Comparison of ENCODE assay signal across 24 mouse cellular contexts in genomic region chr9:75532461-75532860, GRCm38 (mm10).
"Had no signal": no experiment of that assay in that cellular context is flagged by ENCODE, and none has a peak within 500 bp of the region (broad histone marks: within the 10 kb centered on the region; RNA-seq: fewer than 3 reads in every experiment).

No protein-coding gene starts in this region.

- H3K27me3 ChIP-seq: heart, embryonic 12.5 days; hindbrain, embryonic 12.5 days; intestine, embryonic 15.5 days; limb, embryonic 13.5 days; limb, embryonic 15.5 days; liver, embryonic 12.5 days had no signal

- ATAC-seq: hindbrain, embryonic 16.5 days; inflammation-experienced regulatory T-cells, adult 6 months; intestine, embryonic 15.5 days; intestine, postnatal 0 days; liver, embryonic 12.5 days had no signal

- H3K4me3 ChIP-seq: gastrocnemius, adult 2 months; heart, embryonic 12.5 days; hindbrain, embryonic 10.5 days; hindbrain, embryonic 12.5 days; intestine, embryonic 15.5 days; layer of hippocampus, adult 2 months; limb, embryonic 13.5 days; limb, embryonic 15.5 days; liver, embryonic 12.5 days had no signal

- H3K9me3 ChIP-seq: heart, embryonic 12.5 days; hindbrain, embryonic 10.5 days; hindbrain, embryonic 12.5 days; intestine, embryonic 15.5 days; limb, embryonic 13.5 days; limb, embryonic 15.5 days; liver, embryonic 12.5 days had no signal

- H3K27ac ChIP-seq: gastrocnemius, adult 2 months; hindbrain, embryonic 10.5 days; hindbrain, embryonic 12.5 days; hindbrain, embryonic 14.5 days; intestine, embryonic 15.5 days; layer of hippocampus, adult 2 months; limb, embryonic 13.5 days; limb, embryonic 15.5 days; liver, embryonic 12.5 days; liver, embryonic 14.5 days had no signal

- H3K9ac ChIP-seq: heart, embryonic 12.5 days; hindbrain, embryonic 12.5 days; hindbrain, embryonic 14.5 days; intestine, embryonic 15.5 days; limb, embryonic 13.5 days; limb, embryonic 15.5 days; liver, embryonic 12.5 days; liver, embryonic 14.5 days had no signal

- H3K4me2 ChIP-seq: heart, embryonic 12.5 days; hindbrain, embryonic 12.5 days; hindbrain, embryonic 14.5 days; intestine, embryonic 15.5 days; limb, embryonic 13.5 days; limb, embryonic 15.5 days; liver, embryonic 12.5 days had no signal

- DNase-seq: gastrocnemius, adult 2 months; gastrocnemius, postnatal 10 days; gastrocnemius, postnatal 25 days; heart, postnatal 10 days; heart, postnatal 4 days; kidney, adult 18-20 months; kidney, adult 8-10 months; kidney, postnatal 10 days; kidney, postnatal 25 days; kidney, postnatal 4 days; left cerebral cortex, postnatal 4 days had no signal

- H3K4me1 ChIP-seq: hindbrain, embryonic 10.5 days; intestine, embryonic 15.5 days; limb, embryonic 13.5 days had no signal
